Mouse (Mus musculus): ENCODE measurements around the gene Cnot3. TPM values are rescaled to one million over a fixed set of nuclear protein-coding genes. Genes with fewer than 3 reads are reported as not detected.
"Not testable (repeated sequence)": the region's sequence is repeated elsewhere in the genome, so short reads cannot be mapped to it uniquely, and the experiment has no call there.

The Cnot3 gene
- total RNA-seq (2015; ENCODE audit: low replicate concordance) (80.9 and 94.9 TPM in 2 replicates), total RNA-seq (2017; ENCODE audit: low replicate concordance) (15.2 and 20.4 TPM in 2 replicates)

GRCm38 (mm10) chr7:3644672-3645487 lies at the start of gene Cnot3:
Gene Cnot3 (plus strand): TSS chr7:3645268.
- ATAC-seq (replicated peaks; ENCODE audit: low FRiP score, poor library complexity, severe bottlenecking): peak; percentile 92

GRCm38 (mm10) chr7:3597755-3598154 lies 47.3 kb upstream of the Cnot3 start:
- ATAC-seq (replicated peaks; ENCODE audit: low FRiP score, poor library complexity, severe bottlenecking): not testable (repeated sequence)

GRCm38 (mm10) chr7:3601119-3601518 lies 43.9 kb upstream of the Cnot3 start:
- ATAC-seq (replicated peaks; ENCODE audit: low FRiP score, poor library complexity, severe bottlenecking): peak; percentile 73; the same call in 1 of the 2 replicates

- ATAC-seq (replicated peaks; ENCODE audit: low FRiP score, poor library complexity, severe bottlenecking): no peak
Observed at GRCm38 (mm10) chr7:3606798-3607197, 38.3 kb upstream of the Cnot3 start.

- ATAC-seq (replicated peaks; ENCODE audit: low FRiP score, poor library complexity, severe bottlenecking): no peak
Observed at GRCm38 (mm10) chr7:3607391-3607790, 37.7 kb upstream of the Cnot3 start.

GRCm38 (mm10) chr7:3608668-3609067 lies 36.4 kb upstream of the Cnot3 start:
- no peak for ATAC-seq (replicated peaks; ENCODE audit: low FRiP score, poor library complexity, severe bottlenecking)

- ATAC-seq (replicated peaks; ENCODE audit: low FRiP score, poor library complexity, severe bottlenecking): no peak
Observed at GRCm38 (mm10) chr7:3609082-3609481, 36.0 kb upstream of the Cnot3 start.

- no peak for ATAC-seq (replicated peaks; ENCODE audit: low FRiP score, poor library complexity, severe bottlenecking)
Observed at GRCm38 (mm10) chr7:3610437-3610836, 34.6 kb upstream of the Cnot3 start.

- no peak for ATAC-seq (replicated peaks; ENCODE audit: low FRiP score, poor library complexity, severe bottlenecking)
Observed at GRCm38 (mm10) chr7:3611006-3611405, 34.1 kb upstream of the Cnot3 start.

GRCm38 (mm10) chr7:3614021-3614420 lies 31.0 kb upstream of the Cnot3 start:
- no peak for ATAC-seq (replicated peaks; ENCODE audit: low FRiP score, poor library complexity, severe bottlenecking)

- ATAC-seq (replicated peaks; ENCODE audit: low FRiP score, poor library complexity, severe bottlenecking): no peak
Observed at GRCm38 (mm10) chr7:3616057-3616388, 29.0 kb upstream of the Cnot3 start, which contains the start of gene Oscar. Gene Oscar (minus strand): TSS chr7:3616157.

- ATAC-seq (replicated peaks; ENCODE audit: low FRiP score, poor library complexity, severe bottlenecking): no peak
Observed at GRCm38 (mm10) chr7:3616389-3617241, 28.5 kb upstream of the Cnot3 start.

GRCm38 (mm10) chr7:3617242-3617995 lies 27.6 kb upstream of the Cnot3 start, which contains the start of gene Ndufa3:
Gene Ndufa3 (plus strand): TSS chr7:3617373.
- peak; percentile 98 for ATAC-seq (replicated peaks; ENCODE audit: low FRiP score, poor library complexity, severe bottlenecking)

- ATAC-seq (replicated peaks; ENCODE audit: low FRiP score, poor library complexity, severe bottlenecking): peak; percentile 20
Observed at GRCm38 (mm10) chr7:3629030-3629429, 16.0 kb upstream of the Cnot3 start.

- ATAC-seq (replicated peaks; ENCODE audit: low FRiP score, poor library complexity, severe bottlenecking): peak; percentile 92
Observed at GRCm38 (mm10) chr7:3629543-3630477, 15.3 kb upstream of the Cnot3 start, which contains the start of the genes Tfpt and Prpf31. Gene Tfpt (minus strand): TSS chr7:3629929. Gene Prpf31 (plus strand): TSS chr7:3629985.

GRCm38 (mm10) chr7:3630478-3630815 lies 14.6 kb upstream of the Cnot3 start:
- ATAC-seq (replicated peaks; ENCODE audit: low FRiP score, poor library complexity, severe bottlenecking): no peak

- ATAC-seq (replicated peaks; ENCODE audit: low FRiP score, poor library complexity, severe bottlenecking): no peak
Observed at GRCm38 (mm10) chr7:3643412-3643811, 1.7 kb upstream of the Cnot3 start.

- no peak for ATAC-seq (replicated peaks; ENCODE audit: low FRiP score, poor library complexity, severe bottlenecking)
Observed at GRCm38 (mm10) chr7:3643843-3644242, 1.2 kb upstream of the Cnot3 start.

GRCm38 (mm10) chr7:3644348-3644671 lies 758 bp upstream of the Cnot3 start:
- ATAC-seq (replicated peaks; ENCODE audit: low FRiP score, poor library complexity, severe bottlenecking): peak; percentile 2; the same call in 1 of the 2 replicates

Data from erythroblast, adult 5-6 weeks (primary cell).